Mouse (Mus musculus): ENCODE results near the gene Ube2v1.

DNA sequence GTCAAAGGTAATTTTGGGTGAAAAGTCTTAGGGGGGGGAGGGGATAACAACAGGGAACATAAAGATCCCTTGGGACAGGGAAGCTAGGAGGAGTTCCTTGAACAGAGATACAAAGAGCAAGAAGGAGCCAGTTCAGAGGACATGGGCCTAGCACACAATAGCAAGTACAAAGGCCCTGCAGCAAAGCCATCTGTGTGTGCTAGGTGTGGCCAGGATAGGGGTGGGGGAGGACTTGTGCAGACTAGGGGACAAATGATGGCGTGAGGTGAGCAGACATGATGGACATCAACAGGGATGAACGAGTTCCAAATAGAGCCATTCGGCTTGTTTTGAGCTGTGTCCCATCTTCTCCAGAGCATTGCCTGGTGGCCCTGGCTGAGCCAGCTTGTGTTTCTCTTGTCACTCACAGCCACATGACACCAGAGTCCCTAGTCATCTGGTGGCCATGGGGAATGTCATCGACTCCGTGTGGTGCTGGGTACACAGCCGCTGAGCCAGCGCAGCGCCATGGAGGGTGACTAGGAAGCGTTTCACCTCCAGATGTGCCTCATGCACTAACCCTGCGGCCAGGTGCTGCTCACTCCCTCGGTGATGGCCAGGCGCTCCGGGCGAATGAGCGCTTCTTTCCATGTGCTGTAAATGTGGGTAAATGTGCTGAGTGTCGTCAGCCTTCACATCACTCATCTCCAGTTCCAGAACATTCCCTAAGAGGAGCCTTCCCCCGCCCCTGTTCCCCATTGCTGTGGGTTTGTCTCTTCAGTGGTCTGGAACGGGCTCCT lies 60.3 kb downstream of the Ube2v1 start:
- TF ChIP-seq CTCF (conservative IDR thresholded peaks at IDR 0.05; ENCODE audit: insufficient read depth, insufficient read length, low read depth, low read length) (no peak), POLR2A (IDR thresholded peaks at IDR 0.05; ENCODE audit: low read depth, low read length) (no peak)

Measured in kidney, adult 2 months (tissue).